Mouse (Mus musculus): ENCODE measurements around the gene Padi3.

DNA sequence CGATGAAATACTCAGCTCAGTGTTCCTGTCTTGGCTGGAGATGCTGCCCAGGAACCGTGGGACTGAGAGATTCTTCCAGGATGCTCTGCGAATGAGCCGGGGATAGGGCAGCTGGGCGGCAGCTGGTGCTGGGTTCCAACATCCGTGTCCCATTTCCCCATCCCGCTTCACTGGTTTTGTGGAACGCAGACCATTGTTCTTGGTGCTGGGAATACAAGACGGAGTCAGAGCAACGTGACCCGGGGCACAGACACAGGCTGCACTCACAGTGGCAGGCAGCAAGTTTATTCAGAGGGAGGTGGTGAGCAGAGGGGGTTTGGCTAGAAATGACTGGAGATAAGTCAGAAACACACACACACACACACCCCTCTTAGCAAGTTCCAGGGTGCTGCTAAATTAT is 38.9 kb upstream of the Padi3 start:
- TF ChIP-seq CHD2 (IDR thresholded peaks at IDR 0.05; ENCODE audit: low read length) (no peak), TBP (IDR thresholded peaks at IDR 0.05; ENCODE audit: low read depth, low read length) (no peak)

Data from MEL (cell line).